Mouse (Mus musculus): ENCODE data around the gene Acsl1. TPM values are rescaled to one million over a fixed set of nuclear protein-coding genes. Genes with fewer than 3 reads are reported as not detected.

The Acsl1 gene
- polyA plus RNA-seq, 1 experiment from 2014 or later: 18.4 TPM

GRCm38 (mm10) chr8:46551029-46551428 is 80.2 kb downstream of the Acsl1 start:
- Histone ChIP-seq H3K36me3 (no peaks in the 10 kb centered on the region), H3K4me2 (peak overlapping the region; percentile 78), H3K4me3 (peak overlapping the region; percentile 65), H3K27ac (replicated peaks) (0 out of 2 replicates have a peak overlapping the region, but pooled peaks have one; percentile 59), H3K9me3 (no peaks in the 10 kb centered on the region), H3K9ac (no peak overlapping the region), H3K27me3 (no peaks in the 10 kb centered on the region), H3K4me1 (replicated peaks) (peaks cover 14% of the 10 kb centered on the region)
- WGBS: 60% methylated on average over 4 of the region's 4 CpGs
- no peak for ATAC-seq (ENCODE audit: low FRiP score, low read depth)

- no peaks in the 10 kb centered on the region for H3K27me3 ChIP-seq
- peak within 1 kb of the TSS; percentile 85 for H3K27ac ChIP-seq (replicated peaks)
- WGBS: under 1% methylated on average over 50 of the region's 50 CpGs
These were observed 81.0 kb downstream of the Acsl1 start, which contains the start of gene Cenpu for GRCm38 (mm10) chr8:46551615-46552440. Gene Cenpu (plus strand): TSS chr8:46552028.

GRCm38 (mm10) chr8:46552441-46552765 is 81.6 kb downstream of the Acsl1 start:
- no peaks in the 10 kb centered on the region for H3K27me3 ChIP-seq
- ATAC-seq (ENCODE audit: low FRiP score, low read depth): no peak
- no peak overlapping the region for H3K27ac ChIP-seq (replicated peaks)
- no peaks in the 10 kb centered on the region for H3K9me3 ChIP-seq
- peak overlapping the region; percentile 78 for H3K4me2 ChIP-seq
- WGBS: 3% methylated on average over 10 of the region's 10 CpGs
- H3K4me1 ChIP-seq (replicated peaks): peaks cover 14% of the 10 kb centered on the region
- peak overlapping the region; percentile 65 for H3K4me3 ChIP-seq
- H3K9ac ChIP-seq: peak overlapping the region; percentile 34
- H3K36me3 ChIP-seq: no peaks in the 10 kb centered on the region

More at GRCm38 (mm10) chr8:46551615-46552440, 81.0 kb downstream of the Acsl1 start, which contains the start of gene Cenpu:
- ATAC-seq (ENCODE audit: low FRiP score, low read depth): peak; percentile 99
- Histone ChIP-seq H3K9ac (peak within 1 kb of the TSS; percentile 57), H3K4me2 (peak within 1 kb of the TSS; percentile 78), H3K36me3 (no peaks in the 10 kb centered on the region), H3K4me3 (peak within 1 kb of the TSS; percentile 65), H3K4me1 (replicated peaks) (peaks cover 14% of the 10 kb centered on the region), H3K9me3 (no peaks in the 10 kb centered on the region)

GRCm38 (mm10) chr8:46559428-46559827 is 88.6 kb downstream of the Acsl1 start:
- Histone ChIP-seq H3K4me1 (replicated peaks) (no peaks in the 10 kb centered on the region), H3K27me3 (no peaks in the 10 kb centered on the region), H3K9me3 (no peaks in the 10 kb centered on the region), H3K27ac (replicated peaks) (no peak overlapping the region), H3K4me3 (no peak overlapping the region), H3K9ac (no peak overlapping the region), H3K36me3 (no peaks in the 10 kb centered on the region), H3K4me2 (no peak overlapping the region)
- no peak for ATAC-seq (ENCODE audit: low FRiP score, low read depth)
- WGBS: 85% methylated on average over 6 of the region's 6 CpGs

GRCm38 (mm10) chr8:46562333-46562732 is 91.5 kb downstream of the Acsl1 start:
- Histone ChIP-seq H3K4me3 (no peak overlapping the region), H3K27me3 (no peaks in the 10 kb centered on the region), H3K9ac (no peak overlapping the region), H3K9me3 (no peaks in the 10 kb centered on the region), H3K27ac (replicated peaks) (no peak overlapping the region), H3K4me2 (no peak overlapping the region), H3K36me3 (no peaks in the 10 kb centered on the region), H3K4me1 (replicated peaks) (no peaks in the 10 kb centered on the region)
- WGBS: 89% methylated on average over 16 of the region's 16 CpGs
- ATAC-seq (ENCODE audit: low FRiP score, low read depth): no peak

- Histone ChIP-seq H3K9me3 (no peaks in the 10 kb centered on the region), H3K4me1 (replicated peaks) (no peaks in the 10 kb centered on the region), H3K27me3 (no peaks in the 10 kb centered on the region), H3K4me3 (no peak overlapping the region), H3K36me3 (no peaks in the 10 kb centered on the region), H3K4me2 (no peak overlapping the region), H3K9ac (no peak overlapping the region), H3K27ac (replicated peaks) (no peak overlapping the region)
- WGBS: 76% methylated on average over 7 of the region's 7 CpGs
- no peak for ATAC-seq (ENCODE audit: low FRiP score, low read depth)
These were observed 96.2 kb downstream of the Acsl1 start for GRCm38 (mm10) chr8:46566914-46567529.

GRCm38 (mm10) chr8:46567946-46568345 is 97.1 kb downstream of the Acsl1 start:
- WGBS: 89% methylated on average over 8 of the region's 8 CpGs

GRCm38 (mm10) chr8:46568942-46569341 is 98.1 kb downstream of the Acsl1 start:
- Histone ChIP-seq H3K27ac (replicated peaks) (no peak overlapping the region), H3K4me3 (no peak overlapping the region), H3K4me1 (replicated peaks) (no peaks in the 10 kb centered on the region), H3K9me3 (no peaks in the 10 kb centered on the region), H3K27me3 (no peaks in the 10 kb centered on the region), H3K36me3 (no peaks in the 10 kb centered on the region; the same call in 1 of the 2 replicates), H3K4me2 (no peak overlapping the region), H3K9ac (no peak overlapping the region)
- no peak for ATAC-seq (ENCODE audit: low FRiP score, low read depth)
- 81% methylated on average over 2 of the region's 2 CpGs for WGBS

More at GRCm38 (mm10) chr8:46567946-46568345, 97.1 kb downstream of the Acsl1 start:
- no peaks in the 10 kb centered on the region for H3K4me1 ChIP-seq (replicated peaks)
- no peak overlapping the region for H3K9ac ChIP-seq
- H3K27me3 ChIP-seq: no peaks in the 10 kb centered on the region
- H3K27ac ChIP-seq (replicated peaks): no peak overlapping the region
- no peak overlapping the region for H3K4me2 ChIP-seq
- no peaks in the 10 kb centered on the region for H3K36me3 ChIP-seq
- no peak for ATAC-seq (ENCODE audit: low FRiP score, low read depth)
- no peak overlapping the region for H3K4me3 ChIP-seq
- H3K9me3 ChIP-seq: no peaks in the 10 kb centered on the region

GRCm38 (mm10) chr8:46569659-46570441 is 99.0 kb downstream of the Acsl1 start:
- no peaks in the 10 kb centered on the region for H3K9me3 ChIP-seq
- ATAC-seq (ENCODE audit: low FRiP score, low read depth): no peak
- no peaks in the 10 kb centered on the region for H3K27me3 ChIP-seq
- H3K4me3 ChIP-seq: no peak overlapping the region
- H3K36me3 ChIP-seq: no peaks in the 10 kb centered on the region; the same call in 1 of the 2 replicates
- H3K4me2 ChIP-seq: no peak overlapping the region
- WGBS: 92% methylated on average over 19 of the region's 19 CpGs
- H3K27ac ChIP-seq (replicated peaks): no peak overlapping the region
- no peak overlapping the region for H3K9ac ChIP-seq
- no peaks in the 10 kb centered on the region for H3K4me1 ChIP-seq (replicated peaks)

GRCm38 (mm10) chr8:46570673-46571072 is 99.8 kb downstream of the Acsl1 start:
- H3K4me3 ChIP-seq: no peak overlapping the region
- H3K4me2 ChIP-seq: no peak overlapping the region
- no peak overlapping the region for H3K27ac ChIP-seq (replicated peaks)
- 96% methylated on average over 9 of the region's 14 CpGs for WGBS
- H3K9ac ChIP-seq: no peak overlapping the region
- H3K9me3 ChIP-seq: no peaks in the 10 kb centered on the region
- no peak for ATAC-seq (ENCODE audit: low FRiP score, low read depth)
- H3K4me1 ChIP-seq (replicated peaks): no peaks in the 10 kb centered on the region
- H3K27me3 ChIP-seq: no peaks in the 10 kb centered on the region
- H3K36me3 ChIP-seq: no peaks in the 10 kb centered on the region; the same call in 1 of the 2 replicates

GRCm38 (mm10) chr8:46573446-46573845 is 102.6 kb downstream of the Acsl1 start:
- 77% methylated on average over 2 of the region's 2 CpGs for WGBS
- Histone ChIP-seq H3K4me1 (replicated peaks) (no peaks in the 10 kb centered on the region), H3K9ac (no peak overlapping the region), H3K27ac (replicated peaks) (no peak overlapping the region), H3K27me3 (no peaks in the 10 kb centered on the region), H3K9me3 (no peaks in the 10 kb centered on the region), H3K36me3 (peaks cover 20% of the 10 kb centered on the region), H3K4me3 (no peak overlapping the region), H3K4me2 (no peak overlapping the region)
- no peak for ATAC-seq (ENCODE audit: low FRiP score, low read depth)

GRCm38 (mm10) chr8:46573964-46574363 is 103.1 kb downstream of the Acsl1 start:
- H3K4me3 ChIP-seq: no peak overlapping the region
- H3K36me3 ChIP-seq: peaks cover 24% of the 10 kb centered on the region
- H3K27me3 ChIP-seq: no peaks in the 10 kb centered on the region
- 89% methylated on average over 2 of the region's 2 CpGs for WGBS
- ATAC-seq (ENCODE audit: low FRiP score, low read depth): no peak
- H3K9ac ChIP-seq: no peak overlapping the region
- no peak overlapping the region for H3K27ac ChIP-seq (replicated peaks)
- no peaks in the 10 kb centered on the region for H3K4me1 ChIP-seq (replicated peaks)
- no peak overlapping the region for H3K4me2 ChIP-seq
- no peaks in the 10 kb centered on the region for H3K9me3 ChIP-seq
